Mouse (Mus musculus) yolk sac, embryonic 10.5 days (tissue): Measurements from ENCODE around the gene Krtap5-3.
A peak's percentile ranks its signal among the peaks of the same experiment; 100 is the strongest.
"Not testable (repeated sequence)": the region's sequence is repeated elsewhere in the genome, so short reads cannot be mapped to it uniquely, and the experiment has no call there.

ENCODE experiments used
- DNase-seq: peaks from one replicate; pipeline ENCODE4 v3.0.0-alpha.2; 2017; ENCODE audit warnings: low spot score

The Krtap5-3 gene

GRCm38 (mm10) chr7:142201064-142201463, at the start of gene Krtap5-3:
Krtap5-3 (plus strand) TSS chr7:142201364.
- no peak for DNase-seq

GRCm38 (mm10) chr7:142152191-142152590, 49.0 kb upstream of the Krtap5-3 start:
- DNase-seq: no peak

- DNase-seq: no peak
Measured at GRCm38 (mm10) chr7:142155308-142155707, 45.9 kb upstream of the Krtap5-3 start.

- DNase-seq: not testable (repeated sequence)
Measured at GRCm38 (mm10) chr7:142157013-142157412, 44.2 kb upstream of the Krtap5-3 start, which contains the start of gene Gm29735. Gm29735 (minus strand) TSS chr7:142157113.

- DNase-seq: no peak
Measured at GRCm38 (mm10) chr7:142159366-142159765, 41.8 kb upstream of the Krtap5-3 start.

GRCm38 (mm10) chr7:142165639-142166038, 35.5 kb upstream of the Krtap5-3 start, which contains the start of gene Gm4553:
Gm4553 (minus strand) TSS chr7:142165739.
- DNase-seq: not testable (repeated sequence)

- no peak for DNase-seq
Measured at GRCm38 (mm10) chr7:142169836-142170235, 31.3 kb upstream of the Krtap5-3 start.

- not testable (repeated sequence) for DNase-seq
Measured at GRCm38 (mm10) chr7:142175905-142176304, 25.3 kb upstream of the Krtap5-3 start, which contains the start of gene Krtap5-2. Krtap5-2 (minus strand) TSS chr7:142176005.

GRCm38 (mm10) chr7:142178685-142179084, 22.5 kb upstream of the Krtap5-3 start:
- DNase-seq: no peak

- no peak for DNase-seq
Measured at GRCm38 (mm10) chr7:142181021-142181420, 20.1 kb upstream of the Krtap5-3 start.

GRCm38 (mm10) chr7:142188156-142188555, 13.0 kb upstream of the Krtap5-3 start:
- no peak for DNase-seq

- no peak for DNase-seq
Measured at GRCm38 (mm10) chr7:142190289-142190688, 10.9 kb upstream of the Krtap5-3 start, which contains the start of gene Gm10153. Gm10153 (minus strand) TSS chr7:142190389.

GRCm38 (mm10) chr7:142198748-142199147, 2.4 kb upstream of the Krtap5-3 start:
- no peak for DNase-seq

GRCm38 (mm10) chr7:142205488-142205887, 4.3 kb downstream of the Krtap5-3 start:
- no peak for DNase-seq

GRCm38 (mm10) chr7:142206891-142207290, 5.7 kb downstream of the Krtap5-3 start:
- not testable (repeated sequence) for DNase-seq

- no peak for DNase-seq
Measured at GRCm38 (mm10) chr7:142211559-142211958, 10.4 kb downstream of the Krtap5-3 start, which contains the start of gene Gm7579. Gm7579 (plus strand) TSS chr7:142211859.

- DNase-seq: not testable (repeated sequence)
Measured at GRCm38 (mm10) chr7:142212136-142212535, 11.0 kb downstream of the Krtap5-3 start.

- DNase-seq: peak; percentile 2
Measured at GRCm38 (mm10) chr7:142224518-142224917, 23.4 kb downstream of the Krtap5-3 start.

- DNase-seq: not testable (repeated sequence)
Measured at GRCm38 (mm10) chr7:142229871-142230270, 28.7 kb downstream of the Krtap5-3 start, which contains the start of gene Krtap5-5. Krtap5-5 (minus strand) TSS chr7:142229971.

- DNase-seq: no peak
Measured at GRCm38 (mm10) chr7:142231540-142231939, 30.4 kb downstream of the Krtap5-3 start.

- no peak for DNase-seq
Measured at GRCm38 (mm10) chr7:142240978-142241377, 39.8 kb downstream of the Krtap5-3 start, which contains the start of gene Gm40460. Gm40460 (minus strand) TSS chr7:142241078.

GRCm38 (mm10) chr7:142249824-142250223, 48.7 kb downstream of the Krtap5-3 start:
- peak; percentile 14 for DNase-seq
